Mouse (Mus musculus) liver, embryonic 11.5 days (tissue): Measurements from ENCODE around the gene Cyp26b1. TPM values are rescaled to one million over a fixed set of nuclear protein-coding genes. Genes with fewer than 3 reads are reported as not detected.

Experiments used
- ATAC-seq: fragments of 200-750 bp; cut with Nextera tagmentation; replicated peaks from 2 replicates; pipeline ENCODE4 v1.8.0; 2017; ENCODE audit warnings: moderate number of reproducible peaks, mild to moderate bottlenecking, moderate TSS enrichment, moderate library complexity; ENCODE audit not compliant: low FRiP score
- DNase-seq: peaks from one replicate; pipeline ENCODE4 v3.0.0-alpha.2; 2017; ENCODE audit warnings: low spot score
- H3K27ac ChIP-seq: fragments of 300-500 bp; sonication (generic); 2 replicates; pipeline ENCODE4 v1.5.1; 2014; ENCODE audit warnings: mild to moderate bottlenecking, low read depth, low read length, control low read depth
- H3K27me3 ChIP-seq: fragments of 300-500 bp; sonication (generic); replicated peaks from 2 replicates; pipeline ENCODE4 v1.6.1; 2014; ENCODE audit warnings: low read length, mixed read lengths; ENCODE audit not compliant: control insufficient read depth, insufficient read depth
- H3K36me3 ChIP-seq: fragments of 300-500 bp; sonication (generic); 2 replicates; pipeline ENCODE4 v1.6.1; 2014; ENCODE audit warnings: mild to moderate bottlenecking, low read length, moderate library complexity, mixed read lengths; ENCODE audit not compliant: control insufficient read depth, insufficient read depth
- H3K4me1 ChIP-seq: fragments of 300-500 bp; sonication (generic); replicated peaks from 2 replicates; pipeline ENCODE4 v1.6.1; 2014; ENCODE audit warnings: low read length, mixed read lengths; ENCODE audit not compliant: control insufficient read depth, insufficient read depth
- H3K4me2 ChIP-seq: fragments of 300-500 bp; sonication (generic); 2 replicates; pipeline ENCODE4 v1.6.1; 2014; ENCODE audit warnings: mild to moderate bottlenecking, control low read depth, moderate library complexity
- H3K4me3 ChIP-seq: fragments of 300-500 bp; sonication (generic); 2 replicates; pipeline ENCODE4 v1.5.1; 2014; ENCODE audit warnings: low read depth, low read length, control low read depth
- H3K9ac ChIP-seq: fragments of 300-500 bp; sonication (generic); 2 replicates; pipeline ENCODE4 v1.6.1; 2014; ENCODE audit warnings: low read depth, low read length, control low read depth
- H3K9me3 ChIP-seq: fragments of 300-500 bp; sonication (generic); 2 replicates; pipeline ENCODE4 v1.6.1; 2016; ENCODE audit warnings: low read length, inconsistent platforms, mixed read lengths; ENCODE audit not compliant: control insufficient read depth
- WGBS: fragments of 180-500 bp; shearing (Covaris S2); extraction: QIAGEN DNeasy Blood & Tissue Kit; methylation state at CpG from one replicate; pipeline ENCODE4 v1.1.7; 2014; 5-methylcytosine and 5-hydroxymethylcytosine counted together
- polyA plus RNA-seq: library from polyadenylated mRNA; unstranded; fragments of >200 nt; fragmentation: Nextera tagmentation; extraction: Ambion mirVana; gene quantifications from 2 replicates; pipeline ENCODE4 v1.2.1, GENCODE M21; 2014

The Cyp26b1 gene
- polyA plus RNA-seq, 1 experiment from 2014 or later: 1.0 TPM

GRCm38 (mm10) chr6:84573905-84574660 is 19.6 kb downstream of the Cyp26b1 start:
- Histone ChIP-seq H3K27ac (no peak overlapping the region), H3K36me3 (no peaks in the 10 kb centered on the region), H3K9ac (no peak overlapping the region), H3K4me1 (peaks cover 4% of the 10 kb centered on the region), H3K4me2 (peak overlapping the region; percentile 48), H3K27me3 (peaks cover 25% of the 10 kb centered on the region), H3K4me3 (no peak overlapping the region), H3K9me3 (no peaks in the 10 kb centered on the region)
- WGBS: 36% methylated on average over 25 of the region's 25 CpGs
- DNase-seq (no peak), ATAC-seq (0 out of 2 replicates have a peak, but pooled peaks have one; percentile 26)

DNA sequence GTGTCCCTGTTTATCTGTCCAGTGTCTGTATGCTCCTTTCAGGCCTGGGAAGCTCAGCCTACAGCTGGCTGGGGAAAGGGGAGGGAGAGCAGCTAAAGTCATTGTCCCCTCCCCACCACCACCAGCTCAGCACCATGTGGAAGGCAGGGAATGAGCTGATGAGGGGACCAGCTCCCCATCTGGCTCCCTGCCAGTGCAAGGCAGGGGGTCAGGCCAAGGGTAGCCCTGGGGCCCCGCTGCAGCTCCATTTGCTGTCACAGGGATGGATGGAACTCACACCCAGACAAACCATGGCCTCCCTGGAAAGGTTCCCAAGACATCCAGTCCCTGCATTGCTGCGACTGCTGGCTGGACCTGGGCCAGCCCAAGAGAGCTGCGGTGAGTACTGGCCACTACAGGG is 23.7 kb downstream of the Cyp26b1 start:
- Histone ChIP-seq H3K9me3 (no peaks in the 10 kb centered on the region), H3K27ac (no peak overlapping the region), H3K27me3 (peaks cover 10% of the 10 kb centered on the region), H3K4me2 (no peak overlapping the region), H3K4me1 (peaks cover 4% of the 10 kb centered on the region), H3K4me3 (no peak overlapping the region), H3K36me3 (no peaks in the 10 kb centered on the region), H3K9ac (no peak overlapping the region)
- 73% methylated on average over 3 of the region's 3 CpGs for WGBS
- no peak for ATAC-seq
- DNase-seq: no peak

- H3K4me3 ChIP-seq: no peak overlapping the region
- H3K27me3 ChIP-seq: peaks cover 7% of the 10 kb centered on the region; the same call in 1 of the 2 replicates
- no peaks in the 10 kb centered on the region for H3K36me3 ChIP-seq
- H3K4me2 ChIP-seq: no peak overlapping the region
- DNase-seq (no peak), ATAC-seq (no peak)
- H3K27ac ChIP-seq: no peak overlapping the region
- no peaks in the 10 kb centered on the region for H3K9me3 ChIP-seq
- peaks cover 4% of the 10 kb centered on the region for H3K4me1 ChIP-seq
- H3K9ac ChIP-seq: no peak overlapping the region
Measured at GRCm38 (mm10) chr6:84569590-84569989, 24.1 kb downstream of the Cyp26b1 start.

GRCm38 (mm10) chr6:84568880-84569279 is 24.8 kb downstream of the Cyp26b1 start:
- ATAC-seq (no peak), DNase-seq (no peak)
- no peaks in the 10 kb centered on the region for H3K36me3 ChIP-seq
- H3K4me2 ChIP-seq: no peak overlapping the region
- H3K9me3 ChIP-seq: no peaks in the 10 kb centered on the region
- H3K9ac ChIP-seq: no peak overlapping the region
- peaks cover 3% of the 10 kb centered on the region; the same call in 1 of the 2 replicates for H3K27me3 ChIP-seq
- H3K27ac ChIP-seq: no peak overlapping the region
- WGBS: 57% methylated on average over 6 of the region's 6 CpGs
- peaks cover 4% of the 10 kb centered on the region for H3K4me1 ChIP-seq
- H3K4me3 ChIP-seq: no peak overlapping the region

- H3K9ac ChIP-seq: no peak overlapping the region
- H3K27me3 ChIP-seq: no peaks in the 10 kb centered on the region
- no peak overlapping the region for H3K4me3 ChIP-seq
- H3K9me3 ChIP-seq: no peaks in the 10 kb centered on the region
- WGBS: 76% methylated on average over 4 of the region's 4 CpGs
- ATAC-seq (no peak), DNase-seq (no peak)
- H3K4me2 ChIP-seq: no peak overlapping the region
- no peak overlapping the region for H3K27ac ChIP-seq
- peaks cover 4% of the 10 kb centered on the region for H3K4me1 ChIP-seq
- no peaks in the 10 kb centered on the region for H3K36me3 ChIP-seq
Measured at GRCm38 (mm10) chr6:84567696-84568095, 26.0 kb downstream of the Cyp26b1 start.

GRCm38 (mm10) chr6:84566825-84567224 is 26.9 kb downstream of the Cyp26b1 start:
- Histone ChIP-seq H3K9me3 (no peaks in the 10 kb centered on the region), H3K27ac (no peak overlapping the region), H3K27me3 (no peaks in the 10 kb centered on the region), H3K4me3 (no peak overlapping the region), H3K9ac (no peak overlapping the region), H3K4me2 (no peak overlapping the region), H3K4me1 (peaks cover 4% of the 10 kb centered on the region), H3K36me3 (no peaks in the 10 kb centered on the region)
- 74% methylated on average over 2 of the region's 2 CpGs for WGBS
- DNase-seq (no peak), ATAC-seq (no peak)

- no peaks in the 10 kb centered on the region for H3K27me3 ChIP-seq
- 75% methylated on average over 5 of the region's 5 CpGs for WGBS
Measured at GRCm38 (mm10) chr6:84565245-84565644, 28.5 kb downstream of the Cyp26b1 start.

GRCm38 (mm10) chr6:84562948-84563347 is 30.8 kb downstream of the Cyp26b1 start:
- WGBS: 24% methylated on average over 4 of the region's 4 CpGs
- DNase-seq (no peak), ATAC-seq (no peak)
- no peaks in the 10 kb centered on the region for H3K27me3 ChIP-seq
- H3K36me3 ChIP-seq: no peaks in the 10 kb centered on the region
- H3K9me3 ChIP-seq: no peaks in the 10 kb centered on the region
- no peak overlapping the region for H3K4me3 ChIP-seq
- H3K27ac ChIP-seq: no peak overlapping the region
- H3K9ac ChIP-seq: no peak overlapping the region
- H3K4me1 ChIP-seq: no peaks in the 10 kb centered on the region
- H3K4me2 ChIP-seq: no peak overlapping the region

More at GRCm38 (mm10) chr6:84565245-84565644, 28.5 kb downstream of the Cyp26b1 start:
- Histone ChIP-seq H3K27ac (no peak overlapping the region), H3K4me1 (peaks cover 4% of the 10 kb centered on the region), H3K9ac (no peak overlapping the region), H3K36me3 (no peaks in the 10 kb centered on the region), H3K4me3 (no peak overlapping the region), H3K9me3 (no peaks in the 10 kb centered on the region), H3K4me2 (no peak overlapping the region)
- DNase-seq (no peak), ATAC-seq (no peak)

GRCm38 (mm10) chr6:84561171-84561570 is 32.5 kb downstream of the Cyp26b1 start:
- no peak overlapping the region for H3K27ac ChIP-seq
- H3K9ac ChIP-seq: no peak overlapping the region
- H3K36me3 ChIP-seq: no peaks in the 10 kb centered on the region
- H3K4me2 ChIP-seq: no peak overlapping the region
- no peak overlapping the region for H3K4me3 ChIP-seq
- 73% methylated on average over 1 of the region's 1 CpGs for WGBS
- DNase-seq (no peak), ATAC-seq (no peak)
- H3K9me3 ChIP-seq: no peaks in the 10 kb centered on the region
- H3K27me3 ChIP-seq: no peaks in the 10 kb centered on the region
- no peaks in the 10 kb centered on the region for H3K4me1 ChIP-seq
